Mouse (Mus musculus): ENCODE data around the gene Ilf3. TPM values are rescaled to one million over a fixed set of nuclear protein-coding genes. Genes with fewer than 3 reads are reported as not detected.

The Ilf3 gene
- total RNA-seq, 1 experiment = 159 TPM

- no peak overlapping the region for H3K9ac ChIP-seq (ENCODE audit: insufficient read depth, low read depth, low read length, poor library complexity, severe bottlenecking)
- H3K27ac ChIP-seq (ENCODE audit: insufficient read depth, low read depth, low read length, poor library complexity, severe bottlenecking) = no peak overlapping the region
- H3K4me3 ChIP-seq (ENCODE audit: insufficient read depth in 1 of 2, low read depth in 1 of 2, low read length in 2 of 2, poor library complexity in 1 of 2, severe bottlenecking in 1 of 2) = no peak overlapping the region
- H3K36me3 ChIP-seq (ENCODE audit: control insufficient read depth, insufficient read depth, low read length, poor library complexity, severe bottlenecking) = no peaks in the 10 kb centered on the region
- in situ Hi-C loops (cut with MboI; ENCODE audit: low sequenced_read_pairs in 2 of 2, unreplicated experiment in 2 of 2) = no loop called here
- no peak for DNase-seq (ENCODE audit: low read depth, low spot score)
- H3K9me3 ChIP-seq (ENCODE audit: control insufficient read depth, insufficient read depth, low read depth, low read length) = no peaks in the 10 kb centered on the region
- H3K4me1 ChIP-seq (ENCODE audit: control insufficient read depth in 2 of 2, insufficient read depth in 2 of 2, low read length in 2 of 2, poor library complexity in 1 of 2) = peaks cover 6 to 38% of the 10 kb centered on the region in 2 experiments
- no peak for TF ChIP-seq ZC3H11A (IDR thresholded peaks at IDR 0.05; ENCODE audit: borderline replicate concordance, low read depth, low read length)
- no peak for TF ChIP-seq MAFK (IDR thresholded peaks at IDR 0.05; ENCODE audit: insufficient read depth, low read depth, low read length)
- TF ChIP-seq CHD2 (IDR thresholded peaks at IDR 0.05; ENCODE audit: low read depth, low read length) = no peak
- no peak for TF ChIP-seq HCFC1 (IDR thresholded peaks at IDR 0.05; ENCODE audit: borderline replicate concordance, insufficient read depth, low read length)
- no peak for TF ChIP-seq ZNF384 (IDR thresholded peaks at IDR 0.05; ENCODE audit: low read depth, low read length)
These were observed 68.3 kb downstream of the Ilf3 start for GRCm38 (mm10) chr9:21435777-21436635.

GRCm38 (mm10) chr9:21437577-21437976, 69.9 kb downstream of the Ilf3 start:
- Histone ChIP-seq H3K4me3 (ENCODE audit: insufficient read depth in 1 of 2, low read depth in 1 of 2, low read length in 2 of 2, poor library complexity in 1 of 2, severe bottlenecking in 1 of 2) (no peak overlapping the region), H3K4me1 (ENCODE audit: control insufficient read depth in 2 of 2, insufficient read depth in 2 of 2, low read length in 2 of 2, poor library complexity in 1 of 2) (peaks cover 6 to 40% of the 10 kb centered on the region in 2 experiments), H3K27ac (ENCODE audit: insufficient read depth, low read depth, low read length, poor library complexity, severe bottlenecking) (no peak overlapping the region), H3K36me3 (ENCODE audit: control insufficient read depth, insufficient read depth, low read length, poor library complexity, severe bottlenecking) (no peaks in the 10 kb centered on the region), H3K9me3 (ENCODE audit: control insufficient read depth, insufficient read depth, low read depth, low read length) (no peaks in the 10 kb centered on the region), H3K9ac (ENCODE audit: insufficient read depth, low read depth, low read length, poor library complexity, severe bottlenecking) (no peak overlapping the region)
- TF ChIP-seq ZC3H11A (IDR thresholded peaks at IDR 0.05; ENCODE audit: borderline replicate concordance, low read depth, low read length) = no peak
- TF ChIP-seq CHD2 (IDR thresholded peaks at IDR 0.05; ENCODE audit: low read depth, low read length) = no peak
- no peak for TF ChIP-seq HCFC1 (IDR thresholded peaks at IDR 0.05; ENCODE audit: borderline replicate concordance, insufficient read depth, low read length)
- TF ChIP-seq MAFK (IDR thresholded peaks at IDR 0.05; ENCODE audit: insufficient read depth, low read depth, low read length) = no peak
- TF ChIP-seq ZNF384 (IDR thresholded peaks at IDR 0.05; ENCODE audit: low read depth, low read length) = no peak
- no peak for DNase-seq (ENCODE audit: low read depth, low spot score)
- in situ Hi-C loops (cut with MboI; ENCODE audit: low sequenced_read_pairs in 2 of 2, unreplicated experiment in 2 of 2) = no loop called here

- Histone ChIP-seq H3K27ac (ENCODE audit: insufficient read depth, low read depth, low read length, poor library complexity, severe bottlenecking) (no peak overlapping the region), H3K4me1 (ENCODE audit: control insufficient read depth in 2 of 2, insufficient read depth in 2 of 2, low read length in 2 of 2, poor library complexity in 1 of 2) (peaks cover 6 to 40% of the 10 kb centered on the region in 2 experiments), H3K36me3 (ENCODE audit: control insufficient read depth, insufficient read depth, low read length, poor library complexity, severe bottlenecking) (no peaks in the 10 kb centered on the region), H3K9me3 (ENCODE audit: control insufficient read depth, insufficient read depth, low read depth, low read length) (no peaks in the 10 kb centered on the region), H3K4me3 (ENCODE audit: insufficient read depth in 1 of 2, low read depth in 1 of 2, low read length in 2 of 2, poor library complexity in 1 of 2, severe bottlenecking in 1 of 2) (no peak overlapping the region), H3K9ac (ENCODE audit: insufficient read depth, low read depth, low read length, poor library complexity, severe bottlenecking) (no peak overlapping the region)
- no peak for DNase-seq (ENCODE audit: low read depth, low spot score)
- TF ChIP-seq CHD2 (IDR thresholded peaks at IDR 0.05; ENCODE audit: low read depth, low read length) = no peak
- TF ChIP-seq MAFK (IDR thresholded peaks at IDR 0.05; ENCODE audit: insufficient read depth, low read depth, low read length) = no peak
- TF ChIP-seq ZC3H11A (IDR thresholded peaks at IDR 0.05; ENCODE audit: borderline replicate concordance, low read depth, low read length) = no peak
- no peak for TF ChIP-seq ZNF384 (IDR thresholded peaks at IDR 0.05; ENCODE audit: low read depth, low read length)
- no peak for TF ChIP-seq HCFC1 (IDR thresholded peaks at IDR 0.05; ENCODE audit: borderline replicate concordance, insufficient read depth, low read length)
- in situ Hi-C loops (cut with MboI; ENCODE audit: low sequenced_read_pairs in 2 of 2, unreplicated experiment in 2 of 2) = no loop called here
These were observed 70.5 kb downstream of the Ilf3 start for GRCm38 (mm10) chr9:21438219-21438618.

GRCm38 (mm10) chr9:21439456-21439855, 71.8 kb downstream of the Ilf3 start:
- no peak for DNase-seq (ENCODE audit: low read depth, low spot score)
- no peaks in the 10 kb centered on the region for H3K9me3 ChIP-seq (ENCODE audit: control insufficient read depth, insufficient read depth, low read depth, low read length)
- no peak overlapping the region for H3K27ac ChIP-seq (ENCODE audit: insufficient read depth, low read depth, low read length, poor library complexity, severe bottlenecking)
- in situ Hi-C loops (cut with MboI; ENCODE audit: low sequenced_read_pairs in 2 of 2, unreplicated experiment in 2 of 2) = no loop called here
- TF ChIP-seq ZC3H11A (IDR thresholded peaks at IDR 0.05; ENCODE audit: borderline replicate concordance, low read depth, low read length) (no peak), ZNF384 (IDR thresholded peaks at IDR 0.05; ENCODE audit: low read depth, low read length) (no peak), HCFC1 (IDR thresholded peaks at IDR 0.05; ENCODE audit: borderline replicate concordance, insufficient read depth, low read length) (no peak), MAFK (IDR thresholded peaks at IDR 0.05; ENCODE audit: insufficient read depth, low read depth, low read length) (no peak), CHD2 (IDR thresholded peaks at IDR 0.05; ENCODE audit: low read depth, low read length) (no peak)
- H3K9ac ChIP-seq (ENCODE audit: insufficient read depth, low read depth, low read length, poor library complexity, severe bottlenecking) = no peak overlapping the region
- no peaks in the 10 kb centered on the region; the same call in 1 of the 2 replicates for H3K36me3 ChIP-seq (ENCODE audit: control insufficient read depth, insufficient read depth, low read length, poor library complexity, severe bottlenecking)
- H3K4me3 ChIP-seq (ENCODE audit: insufficient read depth in 1 of 2, low read depth in 1 of 2, low read length in 2 of 2, poor library complexity in 1 of 2, severe bottlenecking in 1 of 2) = no peak overlapping the region
- H3K4me1 ChIP-seq (ENCODE audit: control insufficient read depth in 2 of 2, insufficient read depth in 2 of 2, low read length in 2 of 2, poor library complexity in 1 of 2) = peaks cover 6 to 38% of the 10 kb centered on the region in 2 experiments
